Mouse (Mus musculus): ENCODE results near the gene Nipa2. TPM values are rescaled to one million over a fixed set of nuclear protein-coding genes. Genes with fewer than 3 reads are reported as not detected.
A peak's percentile ranks its signal among the peaks of the same experiment; 100 is the strongest.

The Nipa2 gene
- polyA plus RNA-seq (2014; fragmentation: Nextera tagmentation; extraction: Ambion mirVana), result 41.1 and 47.9 TPM in 2 replicates

- H3K4me3 ChIP-seq (ENCODE audit: low read depth, low read length), result peak within 1 kb of the TSS; percentile 82
- no peaks in the 10 kb centered on the region for H3K9me3 ChIP-seq (replicated peaks; ENCODE audit: control insufficient read depth, low read length)
- WGBS (ENCODE audit: insufficient replicate concordance), result under 1% methylated on average over 70 of the region's 70 CpGs
- H3K36me3 ChIP-seq (ENCODE audit: control insufficient read depth, insufficient read depth, low read length), result no peaks in the 10 kb centered on the region
- H3K4me1 ChIP-seq (ENCODE audit: control insufficient read depth, insufficient read depth, low read length), result no peaks in the 10 kb centered on the region
- H3K9ac ChIP-seq (ENCODE audit: low read depth, low read length), result peak within 1 kb of the TSS; percentile 95
- ATAC-seq (replicated peaks; ENCODE audit: insufficient number of reproducible peaks, low FRiP score, low TSS enrichment), result peak; percentile 93
- H3K27me3 ChIP-seq (ENCODE audit: control insufficient read depth, insufficient read depth, low read length), result no peaks in the 10 kb centered on the region
- peak within 1 kb of the TSS; percentile 89 for H3K27ac ChIP-seq (ENCODE audit: low read depth, low read length)
- peak within 1 kb of the TSS; percentile 83 for H3K4me2 ChIP-seq
These were observed at the start of gene Nipa2 for GRCm38 (mm10) chr7:55962004-55962908. Gene Nipa2, minus strand, starts transcription at chr7:55962476.

- H3K4me3 ChIP-seq (ENCODE audit: low read depth, low read length), result no peak overlapping the region
- H3K9ac ChIP-seq (ENCODE audit: low read depth, low read length), result no peak overlapping the region
- H3K9me3 ChIP-seq (replicated peaks; ENCODE audit: control insufficient read depth, low read length), result no peaks in the 10 kb centered on the region
- H3K4me1 ChIP-seq (ENCODE audit: control insufficient read depth, insufficient read depth, low read length), result no peaks in the 10 kb centered on the region
- H3K27ac ChIP-seq (ENCODE audit: low read depth, low read length), result no peak overlapping the region
- H3K4me2 ChIP-seq, result no peak overlapping the region
- H3K36me3 ChIP-seq (ENCODE audit: control insufficient read depth, insufficient read depth, low read length), result no peaks in the 10 kb centered on the region
- no peak for ATAC-seq (replicated peaks; ENCODE audit: insufficient number of reproducible peaks, low FRiP score, low TSS enrichment)
- H3K27me3 ChIP-seq (ENCODE audit: control insufficient read depth, insufficient read depth, low read length), result no peaks in the 10 kb centered on the region
These were observed 48.7 kb upstream of the Nipa2 start for GRCm38 (mm10) chr7:56011018-56011333.

GRCm38 (mm10) chr7:56010318-56011017, 48.2 kb upstream of the Nipa2 start:
- no peaks in the 10 kb centered on the region for H3K9me3 ChIP-seq (replicated peaks; ENCODE audit: control insufficient read depth, low read length)
- no peak for ATAC-seq (replicated peaks; ENCODE audit: insufficient number of reproducible peaks, low FRiP score, low TSS enrichment)
- H3K36me3 ChIP-seq (ENCODE audit: control insufficient read depth, insufficient read depth, low read length), result no peaks in the 10 kb centered on the region
- 87% methylated on average over 4 of the region's 4 CpGs for WGBS (ENCODE audit: insufficient replicate concordance)
- no peaks in the 10 kb centered on the region for H3K27me3 ChIP-seq (ENCODE audit: control insufficient read depth, insufficient read depth, low read length)
- H3K4me2 ChIP-seq, result no peak overlapping the region
- no peak overlapping the region for H3K9ac ChIP-seq (ENCODE audit: low read depth, low read length)
- no peaks in the 10 kb centered on the region for H3K4me1 ChIP-seq (ENCODE audit: control insufficient read depth, insufficient read depth, low read length)
- H3K27ac ChIP-seq (ENCODE audit: low read depth, low read length), result no peak overlapping the region
- no peak overlapping the region for H3K4me3 ChIP-seq (ENCODE audit: low read depth, low read length)

GRCm38 (mm10) chr7:55998997-55999396, 36.7 kb upstream of the Nipa2 start:
- H3K4me3 ChIP-seq (ENCODE audit: low read depth, low read length), result no peak overlapping the region
- H3K4me2 ChIP-seq, result no peak overlapping the region
- 17% methylated on average over 3 of the region's 4 CpGs for WGBS (ENCODE audit: insufficient replicate concordance)
- H3K4me1 ChIP-seq (ENCODE audit: control insufficient read depth, insufficient read depth, low read length), result no peaks in the 10 kb centered on the region
- no peak overlapping the region for H3K9ac ChIP-seq (ENCODE audit: low read depth, low read length)
- 0 out of 2 replicates have a peak overlapping the region, but pooled peaks have one; percentile 5 for H3K27ac ChIP-seq (ENCODE audit: low read depth, low read length)
- ATAC-seq (replicated peaks; ENCODE audit: insufficient number of reproducible peaks, low FRiP score, low TSS enrichment), result peak; percentile 46; the same call in 1 of the 2 replicates
- no peaks in the 10 kb centered on the region for H3K9me3 ChIP-seq (replicated peaks; ENCODE audit: control insufficient read depth, low read length)
- no peaks in the 10 kb centered on the region for H3K36me3 ChIP-seq (ENCODE audit: control insufficient read depth, insufficient read depth, low read length)
- H3K27me3 ChIP-seq (ENCODE audit: control insufficient read depth, insufficient read depth, low read length), result no peaks in the 10 kb centered on the region

- H3K4me2 ChIP-seq, result no peak overlapping the region
- WGBS (ENCODE audit: insufficient replicate concordance), result 66% methylated on average over 4 of the region's 4 CpGs
- no peaks in the 10 kb centered on the region for H3K36me3 ChIP-seq (ENCODE audit: control insufficient read depth, insufficient read depth, low read length)
- no peak overlapping the region for H3K27ac ChIP-seq (ENCODE audit: low read depth, low read length)
- H3K9ac ChIP-seq (ENCODE audit: low read depth, low read length), result no peak overlapping the region
- ATAC-seq (replicated peaks; ENCODE audit: insufficient number of reproducible peaks, low FRiP score, low TSS enrichment), result no peak
- no peaks in the 10 kb centered on the region for H3K27me3 ChIP-seq (ENCODE audit: control insufficient read depth, insufficient read depth, low read length)
- no peaks in the 10 kb centered on the region for H3K4me1 ChIP-seq (ENCODE audit: control insufficient read depth, insufficient read depth, low read length)
- H3K9me3 ChIP-seq (replicated peaks; ENCODE audit: control insufficient read depth, low read length), result no peaks in the 10 kb centered on the region
- no peak overlapping the region for H3K4me3 ChIP-seq (ENCODE audit: low read depth, low read length)
These were observed 32.7 kb upstream of the Nipa2 start for GRCm38 (mm10) chr7:55995013-55995412.

- Histone ChIP-seq H3K9me3 (replicated peaks; ENCODE audit: control insufficient read depth, low read length) (no peaks in the 10 kb centered on the region), H3K4me3 (ENCODE audit: low read depth, low read length) (no peak overlapping the region), H3K4me1 (ENCODE audit: control insufficient read depth, insufficient read depth, low read length) (no peaks in the 10 kb centered on the region), H3K27ac (ENCODE audit: low read depth, low read length) (no peak overlapping the region), H3K4me2 (no peak overlapping the region), H3K27me3 (ENCODE audit: control insufficient read depth, insufficient read depth, low read length) (no peaks in the 10 kb centered on the region), H3K36me3 (ENCODE audit: control insufficient read depth, insufficient read depth, low read length) (no peaks in the 10 kb centered on the region), H3K9ac (ENCODE audit: low read depth, low read length) (no peak overlapping the region)
- WGBS (ENCODE audit: insufficient replicate concordance), result 76% methylated on average over 7 of the region's 7 CpGs
- no peak for ATAC-seq (replicated peaks; ENCODE audit: insufficient number of reproducible peaks, low FRiP score, low TSS enrichment)
These were observed 29.6 kb upstream of the Nipa2 start for GRCm38 (mm10) chr7:55991858-55992257.

GRCm38 (mm10) chr7:55991129-55991528, 28.9 kb upstream of the Nipa2 start:
- Histone ChIP-seq H3K4me2 (no peak overlapping the region), H3K9me3 (replicated peaks; ENCODE audit: control insufficient read depth, low read length) (no peaks in the 10 kb centered on the region), H3K36me3 (ENCODE audit: control insufficient read depth, insufficient read depth, low read length) (no peaks in the 10 kb centered on the region), H3K4me1 (ENCODE audit: control insufficient read depth, insufficient read depth, low read length) (no peaks in the 10 kb centered on the region), H3K4me3 (ENCODE audit: low read depth, low read length) (no peak overlapping the region), H3K27ac (ENCODE audit: low read depth, low read length) (no peak overlapping the region), H3K9ac (ENCODE audit: low read depth, low read length) (no peak overlapping the region), H3K27me3 (ENCODE audit: control insufficient read depth, insufficient read depth, low read length) (no peaks in the 10 kb centered on the region)
- ATAC-seq (replicated peaks; ENCODE audit: insufficient number of reproducible peaks, low FRiP score, low TSS enrichment), result no peak
- WGBS (ENCODE audit: insufficient replicate concordance), result 91% methylated on average over 3 of the region's 3 CpGs

GRCm38 (mm10) chr7:55986526-55987214, 24.4 kb upstream of the Nipa2 start:
- Histone ChIP-seq H3K9ac (ENCODE audit: low read depth, low read length) (no peak overlapping the region), H3K27me3 (ENCODE audit: control insufficient read depth, insufficient read depth, low read length) (no peaks in the 10 kb centered on the region), H3K27ac (ENCODE audit: low read depth, low read length) (no peak overlapping the region), H3K4me2 (peak overlapping the region; percentile 51), H3K36me3 (ENCODE audit: control insufficient read depth, insufficient read depth, low read length) (no peaks in the 10 kb centered on the region), H3K4me1 (ENCODE audit: control insufficient read depth, insufficient read depth, low read length) (no peaks in the 10 kb centered on the region), H3K9me3 (replicated peaks; ENCODE audit: control insufficient read depth, low read length) (no peaks in the 10 kb centered on the region), H3K4me3 (ENCODE audit: low read depth, low read length) (no peak overlapping the region)
- 36% methylated on average over 13 of the region's 13 CpGs for WGBS (ENCODE audit: insufficient replicate concordance)
- no peak for ATAC-seq (replicated peaks; ENCODE audit: insufficient number of reproducible peaks, low FRiP score, low TSS enrichment)
